Mouse (Mus musculus) embryonic facial prominence, embryonic 15.5 days (tissue): ENCODE measurements at regions not wholly inside any gene's neighbourhood (a gene's known extent, or its start where the extent isn't known, plus 50 kb on each side); places are given as distances from the start of the nearest gene placed in this dataset.

ENCODE experiments used
- ATAC-seq: fragments of 200-750 bp; cut with Nextera tagmentation; 2 replicates; pipeline ENCODE4 v1.8.0; 2017; ENCODE audit warnings: low read depth, moderate TSS enrichment; ENCODE audit not compliant: insufficient number of reproducible peaks, low FRiP score, low TSS enrichment
- H3K27ac ChIP-seq: fragments of 300-500 bp; sonication (generic); replicated peaks from 2 replicates; pipeline ENCODE4 v1.5.1; 2015; ENCODE audit warnings: mild to moderate bottlenecking, inconsistent platforms
- H3K27me3 ChIP-seq: fragments of 300-500 bp; sonication (generic); 2 replicates; pipeline ENCODE4 v1.6.1; 2015; ENCODE audit warnings: inconsistent platforms
- H3K36me3 ChIP-seq: fragments of 300-500 bp; sonication (generic); 2 replicates; pipeline ENCODE4 v1.6.1; 2015; ENCODE audit warnings: mild to moderate bottlenecking, inconsistent platforms
- H3K4me1 ChIP-seq: fragments of 300-500 bp; sonication (generic); 2 replicates; pipeline ENCODE4 v1.6.1; 2015; ENCODE audit warnings: inconsistent platforms
- H3K4me2 ChIP-seq: fragments of 300-500 bp; sonication (generic); replicated peaks from 2 replicates; pipeline ENCODE4 v1.6.1; 2015; ENCODE audit warnings: mild to moderate bottlenecking, inconsistent platforms
- H3K4me3 ChIP-seq: fragments of 300-500 bp; sonication (generic); replicated peaks from 2 replicates; pipeline ENCODE4 v1.5.1; 2015; ENCODE audit warnings: mild to moderate bottlenecking, inconsistent platforms
- H3K9ac ChIP-seq: fragments of 300-500 bp; sonication (generic); 2 replicates; pipeline ENCODE4 v1.6.1; 2015; ENCODE audit warnings: inconsistent platforms
- H3K9me3 ChIP-seq: fragments of 300-500 bp; sonication (generic); replicated peaks from 2 replicates; pipeline ENCODE4 v1.6.1; 2016; ENCODE audit warnings: inconsistent platforms
- WGBS: fragments of 180-500 bp; shearing (Covaris S2); methylation state at CpG from one replicate; pipeline ENCODE4 v1.1.7; 2015; 5-methylcytosine and 5-hydroxymethylcytosine counted together

GRCm38 (mm10) chr4:140396548-140396947, 150.0 kb upstream of the Igsf21 start:
- no peak for ATAC-seq
- no peaks in the 10 kb centered on the region for H3K4me1 ChIP-seq
- H3K9me3 ChIP-seq, result no peaks in the 10 kb centered on the region
- no peak overlapping the region for H3K4me3 ChIP-seq
- H3K9ac ChIP-seq, result no peak overlapping the region
- 74% methylated on average over 8 of the region's 8 CpGs for WGBS
- H3K4me2 ChIP-seq, result no peak overlapping the region
- no peak overlapping the region for H3K27ac ChIP-seq
- H3K27me3 ChIP-seq, result no peaks in the 10 kb centered on the region
- no peaks in the 10 kb centered on the region for H3K36me3 ChIP-seq

GRCm38 (mm10) chr4:140392290-140392689, 145.7 kb upstream of the Igsf21 start:
- Histone ChIP-seq H3K27me3 (no peaks in the 10 kb centered on the region), H3K27ac (no peak overlapping the region), H3K4me2 (no peak overlapping the region), H3K4me1 (no peaks in the 10 kb centered on the region), H3K4me3 (no peak overlapping the region), H3K9ac (no peak overlapping the region), H3K9me3 (no peaks in the 10 kb centered on the region), H3K36me3 (no peaks in the 10 kb centered on the region)
- WGBS, result 49% methylated on average over 7 of the region's 7 CpGs
- no peak for ATAC-seq

GRCm38 (mm10) chr4:140390684-140391234, 144.2 kb upstream of the Igsf21 start:
- Histone ChIP-seq H3K4me2 (no peak overlapping the region), H3K27ac (no peak overlapping the region), H3K36me3 (no peaks in the 10 kb centered on the region), H3K9me3 (no peaks in the 10 kb centered on the region), H3K4me3 (no peak overlapping the region), H3K27me3 (no peaks in the 10 kb centered on the region), H3K9ac (no peak overlapping the region), H3K4me1 (no peaks in the 10 kb centered on the region)
- no peak for ATAC-seq
- WGBS, result 67% methylated on average over 12 of the region's 12 CpGs

- no peaks in the 10 kb centered on the region for H3K4me1 ChIP-seq
- ATAC-seq, result no peak
- no peaks in the 10 kb centered on the region for H3K9me3 ChIP-seq
- H3K9ac ChIP-seq, result no peak overlapping the region
- no peaks in the 10 kb centered on the region for H3K27me3 ChIP-seq
- H3K27ac ChIP-seq, result no peak overlapping the region
- no peak overlapping the region for H3K4me2 ChIP-seq
- no peak overlapping the region for H3K4me3 ChIP-seq
- 52% methylated on average over 6 of the region's 6 CpGs for WGBS
- H3K36me3 ChIP-seq, result no peaks in the 10 kb centered on the region
Observed at GRCm38 (mm10) chr4:140385686-140386085, 139.1 kb upstream of the Igsf21 start.

GRCm38 (mm10) chr4:140385226-140385625, 138.6 kb upstream of the Igsf21 start:
- Histone ChIP-seq H3K4me2 (no peak overlapping the region), H3K9me3 (no peaks in the 10 kb centered on the region), H3K27me3 (no peaks in the 10 kb centered on the region), H3K9ac (no peak overlapping the region), H3K4me1 (no peaks in the 10 kb centered on the region), H3K27ac (no peak overlapping the region), H3K36me3 (no peaks in the 10 kb centered on the region), H3K4me3 (no peak overlapping the region)
- no peak for ATAC-seq
- WGBS, result 89% methylated on average over 14 of the region's 14 CpGs

- no peak for ATAC-seq
- H3K36me3 ChIP-seq, result no peaks in the 10 kb centered on the region
- no peaks in the 10 kb centered on the region for H3K9me3 ChIP-seq
- H3K27ac ChIP-seq, result no peak overlapping the region
- H3K27me3 ChIP-seq, result no peaks in the 10 kb centered on the region
- H3K9ac ChIP-seq, result no peak overlapping the region
- H3K4me2 ChIP-seq, result no peak overlapping the region
- H3K4me3 ChIP-seq, result no peak overlapping the region
- no peaks in the 10 kb centered on the region for H3K4me1 ChIP-seq
- WGBS, result 75% methylated on average over 7 of the region's 7 CpGs
Observed at GRCm38 (mm10) chr4:140383596-140383995, 137.0 kb upstream of the Igsf21 start.

- Histone ChIP-seq H3K9me3 (no peaks in the 10 kb centered on the region), H3K27ac (no peak overlapping the region), H3K4me2 (no peak overlapping the region), H3K36me3 (no peaks in the 10 kb centered on the region), H3K4me3 (no peak overlapping the region), H3K4me1 (no peaks in the 10 kb centered on the region), H3K9ac (no peak overlapping the region), H3K27me3 (no peaks in the 10 kb centered on the region)
- no peak for ATAC-seq
- WGBS, result 10% methylated on average over 13 of the region's 13 CpGs
Observed at GRCm38 (mm10) chr4:140380733-140381132, 134.1 kb upstream of the Igsf21 start.

- H3K4me3 ChIP-seq, result no peak overlapping the region
- H3K4me1 ChIP-seq, result no peaks in the 10 kb centered on the region
- ATAC-seq, result no peak
- H3K9ac ChIP-seq, result no peak overlapping the region
- H3K36me3 ChIP-seq, result no peaks in the 10 kb centered on the region
- 67% methylated on average over 1 of the region's 1 CpGs for WGBS
- H3K27me3 ChIP-seq, result no peaks in the 10 kb centered on the region
- H3K9me3 ChIP-seq, result no peaks in the 10 kb centered on the region
- H3K27ac ChIP-seq, result no peak overlapping the region
- no peak overlapping the region for H3K4me2 ChIP-seq
Observed at GRCm38 (mm10) chr4:140377941-140378340, 131.4 kb upstream of the Igsf21 start.

GRCm38 (mm10) chr4:140372586-140373325, 126.2 kb upstream of the Igsf21 start:
- H3K9me3 ChIP-seq, result no peaks in the 10 kb centered on the region
- no peak for ATAC-seq

GRCm38 (mm10) chr4:140371426-140372213, 125.0 kb upstream of the Igsf21 start:
- H3K4me1 ChIP-seq, result no peaks in the 10 kb centered on the region
- no peak overlapping the region for H3K4me2 ChIP-seq
- H3K4me3 ChIP-seq, result no peak overlapping the region
- H3K9ac ChIP-seq, result no peak overlapping the region
- no peak for ATAC-seq
- H3K27me3 ChIP-seq, result no peaks in the 10 kb centered on the region; the same call in 1 of the 2 replicates
- H3K36me3 ChIP-seq, result no peaks in the 10 kb centered on the region
- 85% methylated on average over 20 of the region's 20 CpGs for WGBS
- H3K27ac ChIP-seq, result no peak overlapping the region
- no peaks in the 10 kb centered on the region for H3K9me3 ChIP-seq

More at GRCm38 (mm10) chr4:140372586-140373325, 126.2 kb upstream of the Igsf21 start:
- Histone ChIP-seq H3K4me1 (no peaks in the 10 kb centered on the region), H3K27ac (no peak overlapping the region), H3K27me3 (no peaks in the 10 kb centered on the region; the same call in 1 of the 2 replicates), H3K36me3 (no peaks in the 10 kb centered on the region), H3K4me3 (no peak overlapping the region), H3K9ac (no peak overlapping the region), H3K4me2 (no peak overlapping the region)
- 36% methylated on average over 11 of the region's 11 CpGs for WGBS

GRCm38 (mm10) chr4:140366975-140367680, 120.5 kb upstream of the Igsf21 start:
- Histone ChIP-seq H3K27me3 (no peaks in the 10 kb centered on the region; the same call in 1 of the 2 replicates), H3K4me2 (no peak overlapping the region), H3K27ac (no peak overlapping the region), H3K9ac (no peak overlapping the region), H3K36me3 (no peaks in the 10 kb centered on the region), H3K4me1 (no peaks in the 10 kb centered on the region), H3K4me3 (no peak overlapping the region), H3K9me3 (no peaks in the 10 kb centered on the region)
- 49% methylated on average over 8 of the region's 8 CpGs for WGBS
- ATAC-seq, result no peak
